Mouse (Mus musculus) cortical plate, adult 2 months (tissue): ENCODE results near the gene Tab3. TPM values are rescaled to one million over a fixed set of nuclear protein-coding genes. Genes with fewer than 3 reads are reported as not detected.

Experiments
- H3K27ac ChIP-seq: fragments of 200-500 bp; 2 replicates; pipeline ENCODE4 v1.5.1; 2012; ENCODE audit warnings: low read length, control low read depth, inconsistent platforms; ENCODE audit not compliant: insufficient read depth
- H3K4me1 ChIP-seq: fragments of 200-500 bp; 2 replicates; pipeline ENCODE4 v1.6.1; 2011; ENCODE audit warnings: low read length; ENCODE audit not compliant: control insufficient read depth, insufficient read depth
- H3K4me3 ChIP-seq: fragments of 200-500 bp; 2 replicates; pipeline ENCODE4 v1.5.1; 2011; ENCODE audit warnings: mild to moderate bottlenecking, low read length, control low read depth; ENCODE audit not compliant: insufficient read depth
- CTCF ChIP-seq: fragments of 200-500 bp; IDR thresholded peaks from 2 replicates; pipeline ENCODE4 v1.5.1; 2011; ENCODE audit warnings: mild to moderate bottlenecking, control low read depth, low read length; ENCODE audit not compliant: insufficient read depth; ENCODE audit errors: extremely low read depth
- POLR2A ChIP-seq: fragments of 200-500 bp; IDR thresholded peaks from 2 replicates; pipeline ENCODE4 v1.6.1; 2011; ENCODE audit warnings: mild to moderate bottlenecking, low read length, control low read depth; ENCODE audit not compliant: insufficient read depth; ENCODE audit errors: extremely low read depth
- polyA plus RNA-seq: library from polyadenylated mRNA; depleted of rRNA; stranded (reverse); fragments of >200 nt; gene quantifications from 2 replicates; pipeline ENCODE4 v1.2.3, GENCODE M21; 2012; rRNA removed

The Tab3 gene
- polyA plus RNA-seq, 1 experiment = 8.9 TPM

GRCm38 (mm10) chrX:85646204-85646777 is 72.5 kb downstream of the Tab3 start:
- Histone ChIP-seq H3K4me3 (no peak overlapping the region), H3K27ac (no peak overlapping the region), H3K4me1 (no peaks in the 10 kb centered on the region)
- TF ChIP-seq POLR2A (no peak), CTCF (peak; percentile 25; the same call in 1 of the 2 replicates)

- Histone ChIP-seq H3K27ac (no peak overlapping the region), H3K4me3 (no peak overlapping the region)
- TF ChIP-seq POLR2A = no peak
- peak; percentile 53; the same call in 1 of the 2 replicates for TF ChIP-seq CTCF
Measured at GRCm38 (mm10) chrX:85676808-85677207, 103.0 kb downstream of the Tab3 start.

GRCm38 (mm10) chrX:85682125-85682524 is 108.3 kb downstream of the Tab3 start:
- no peak for TF ChIP-seq CTCF
- TF ChIP-seq POLR2A = no peak
- Histone ChIP-seq H3K4me3 (no peak overlapping the region), H3K27ac (no peak overlapping the region), H3K4me1 (no peaks in the 10 kb centered on the region)

More at GRCm38 (mm10) chrX:85676808-85677207, 103.0 kb downstream of the Tab3 start:
- H3K4me1 ChIP-seq = no peaks in the 10 kb centered on the region

DNA sequence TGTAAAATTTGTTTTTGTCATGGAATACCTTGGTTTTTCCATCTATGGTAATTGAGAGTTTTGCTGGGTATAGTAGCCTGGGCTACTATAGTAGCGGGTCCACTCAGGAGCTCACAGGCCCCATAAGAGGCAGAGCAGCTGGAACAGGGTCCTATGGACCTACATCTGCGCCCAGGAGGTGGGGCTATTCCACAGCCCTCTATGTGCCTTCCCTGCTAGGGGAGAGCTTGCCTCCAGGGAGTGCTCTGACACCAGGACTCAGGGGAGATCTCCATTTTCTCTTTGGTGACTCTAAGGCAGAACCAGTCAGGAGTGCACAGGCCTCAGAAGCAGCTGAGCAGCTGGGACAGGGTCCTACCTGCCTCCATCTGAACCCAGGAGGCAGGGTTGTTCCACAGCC is 109.9 kb downstream of the Tab3 start:
- H3K4me1 ChIP-seq = no peaks in the 10 kb centered on the region
- TF ChIP-seq CTCF (no peak), POLR2A (no peak)

More for the DNA sequence above, 109.9 kb downstream of the Tab3 start:
- Histone ChIP-seq H3K27ac (no peak overlapping the region), H3K4me3 (no peak overlapping the region)

Other genes starting within 250 kb of the Tab3 start
- gene Gk, start 202.8 kb downstream of the Tab3 start, polyA plus RNA-seq = 12.7 and 12.9 TPM in 2 replicates